Comparison of ENCODE assay signal across 23 mouse cellular contexts in the genomic region with DNA sequence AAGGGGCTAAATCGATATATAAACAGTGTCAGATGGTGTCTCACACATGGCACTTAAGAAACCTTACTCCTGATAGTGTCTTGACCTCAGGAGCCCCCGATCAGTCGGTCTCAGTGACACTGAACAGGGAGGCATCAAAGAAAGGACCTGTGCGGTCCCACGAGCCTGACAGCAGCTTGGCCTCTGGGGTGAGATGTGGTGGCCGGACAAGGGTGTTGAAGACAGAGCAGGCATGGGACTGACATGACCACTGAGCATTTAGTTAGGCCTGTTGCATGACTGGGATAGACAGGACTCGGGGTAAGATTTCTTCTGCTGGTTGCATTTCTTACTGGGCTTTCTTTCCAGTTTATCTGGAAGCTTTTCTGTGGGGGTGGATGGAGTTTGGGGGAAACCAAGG.
"Had no signal": no experiment of that assay in that cellular context is flagged by ENCODE, and none has a peak within 500 bp of the region (broad histone marks: within the 10 kb centered on the region; RNA-seq: fewer than 3 reads in every experiment).

No protein-coding gene starts in this region.

- H3K27ac ChIP-seq: hindbrain, embryonic 13.5 days; hindbrain, embryonic 15.5 days; hindbrain, postnatal 0 days; kidney, embryonic 15.5 days; kidney, postnatal 0 days; limb, embryonic 13.5 days; limb, embryonic 15.5 days; liver, embryonic 12.5 days; liver, embryonic 14.5 days had no signal

- H3K4me2 ChIP-seq: heart, embryonic 12.5 days; hindbrain, embryonic 13.5 days; hindbrain, embryonic 15.5 days; kidney, embryonic 15.5 days; limb, embryonic 13.5 days; limb, embryonic 15.5 days; liver, embryonic 12.5 days had no signal

- H3K4me1 ChIP-seq: heart, embryonic 12.5 days; hindbrain, embryonic 13.5 days; hindbrain, embryonic 15.5 days; kidney, embryonic 15.5 days; limb, embryonic 13.5 days; limb, embryonic 15.5 days; liver, embryonic 12.5 days had no signal

- H3K9me3 ChIP-seq: heart, embryonic 12.5 days; hindbrain, embryonic 13.5 days; hindbrain, embryonic 15.5 days; kidney, embryonic 15.5 days; limb, embryonic 13.5 days; limb, embryonic 15.5 days; liver, embryonic 12.5 days had no signal

- ATAC-seq: hindbrain, postnatal 0 days; intestine, embryonic 16.5 days; liver, embryonic 12.5 days had no signal

- H3K4me3 ChIP-seq: heart, embryonic 12.5 days; hindbrain, embryonic 13.5 days; hindbrain, embryonic 15.5 days; kidney, embryonic 15.5 days; limb, embryonic 13.5 days; limb, embryonic 15.5 days; liver, embryonic 12.5 days had no signal

- H3K9ac ChIP-seq: heart, embryonic 12.5 days; hindbrain, embryonic 13.5 days; hindbrain, embryonic 15.5 days; kidney, embryonic 15.5 days; limb, embryonic 13.5 days; limb, embryonic 15.5 days; liver, embryonic 12.5 days; liver, embryonic 14.5 days had no signal

- DNase-seq: gastrocnemius, postnatal 14 days; gastrocnemius, postnatal 36 days; heart, adult 18-20 months; heart, postnatal 10 days; kidney, adult 11 months; kidney, adult 2 months; kidney, adult 9 months; kidney, postnatal 14 days; kidney, postnatal 36 days; layer of hippocampus, adult 9-11 months; layer of hippocampus, postnatal 36 days; left cerebral cortex, postnatal 4 days had no signal

- H3K36me3 ChIP-seq: heart, embryonic 12.5 days; hindbrain, embryonic 13.5 days; hindbrain, embryonic 15.5 days; kidney, embryonic 15.5 days; limb, embryonic 13.5 days; limb, embryonic 15.5 days; liver, embryonic 12.5 days had no signal

- H3K27me3 ChIP-seq: heart, embryonic 12.5 days; hindbrain, embryonic 13.5 days; hindbrain, embryonic 15.5 days; kidney, embryonic 15.5 days; limb, embryonic 13.5 days; limb, embryonic 15.5 days; liver, embryonic 12.5 days had no signal
